8 mouse cellular contexts compared by ENCODE assay signal in the genomic region with DNA sequence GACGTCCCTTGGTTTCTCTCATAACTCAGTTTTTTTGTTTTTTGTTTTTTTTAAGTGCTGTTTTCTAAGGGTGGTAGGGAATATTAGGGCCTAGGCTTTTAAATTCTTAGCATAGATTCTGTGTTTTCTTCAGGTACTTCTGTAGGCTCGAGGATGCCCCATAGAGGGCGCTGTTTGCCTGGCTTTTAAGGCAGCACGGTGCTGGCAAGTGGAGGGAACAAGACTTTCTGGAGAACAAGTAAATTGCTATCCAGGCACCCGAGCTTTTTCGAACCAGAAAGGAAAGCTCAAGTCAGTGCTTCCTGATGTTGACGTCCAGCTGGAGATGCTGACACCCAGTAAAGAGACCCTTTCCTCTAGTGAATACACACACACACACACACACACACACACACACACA. TPM values are rescaled to one million over a fixed set of nuclear protein-coding genes. Genes with fewer than 3 reads are reported as not detected.
A peak's percentile ranks its signal among the peaks of the same experiment; 100 is the strongest.
DNase-seq lines count a peak whose midpoint lies in the region; ATAC-seq lines count a peak whose summit lies in the region.

No protein-coding gene starts in this region.

- H3K4me1 ChIP-seq in midbrain, embryonic 13.5 days (replicated peaks): peaks cover 29% of the 10 kb centered on the region

- no peak overlapping the region for H3K9ac ChIP-seq in midbrain, embryonic 13.5 days (replicated peaks)

- H3K36me3 ChIP-seq in midbrain, embryonic 13.5 days: no peaks in the 10 kb centered on the region

- H3K4me3 ChIP-seq in midbrain, embryonic 13.5 days (replicated peaks): no peak overlapping the region

- no peaks in the 10 kb centered on the region for H3K9me3 ChIP-seq in midbrain, embryonic 13.5 days

- H3K27ac ChIP-seq in midbrain, embryonic 13.5 days: no peak overlapping the region

- no peak overlapping the region for H3K4me2 ChIP-seq in midbrain, embryonic 13.5 days (replicated peaks)

- 0% methylated on average over 7 of the region's 7 CpGs for WGBS in midbrain, embryonic 13.5 days

- H3K27me3 ChIP-seq in midbrain, embryonic 13.5 days: peaks cover 90% of the 10 kb centered on the region

- intact Hi-C loops in left cerebral cortex, postnatal 10 days (cut with DNase I): loop anchor here (5.0 to 10.0 kb wide), 2 partner anchors 105 to 342 kb away; no protein-coding TSS in a partner anchor

- DNase-seq in cerebellum, adult 11-12 months: peak; percentile 43
- peak; percentile 66 for DNase-seq in cerebellum, adult 9-10 months
- DNase-seq in frontal cortex, postnatal 25 days (ENCODE audit: low spot score in 2 of 2): peak; percentile 78 to 79
- DNase-seq in left cerebral cortex, postnatal 10 days (ENCODE audit: extremely low spot score in 1 of 2, low spot score in 2 of 2): peak; percentile 72 to 86
- peak; percentile 71 to 88 for DNase-seq in spleen, postnatal 4 days (ENCODE audit: low spot score in 2 of 2)

- no peak for ATAC-seq in cerebellum, adult (ENCODE audit: insufficient number of reproducible peaks, low FRiP score, low TSS enrichment)
- ATAC-seq in inflammation-experienced regulatory T-cells, adult 6 months: peak; percentile 61
- ATAC-seq in midbrain, embryonic 13.5 days: peak; percentile 57; the same call in 1 of the 2 replicates

RNA-seq across cellular contexts. Expression of a gene that starts 2.7 kb away (rescaled TPM):
- not detected for polyA plus RNA-seq in inflammation-experienced regulatory T-cells, adult 6 months (2017; shearing (Covaris generic))
- not detected for total RNA-seq in left cerebral cortex, postnatal 10 days (2021)
- 0.50 and 0.99 TPM in 2 replicates for polyA plus RNA-seq in midbrain, embryonic 13.5 days (2015; fragmentation: Nextera tagmentation; extraction: Ambion mirVana)

RNA-seq across cellular contexts. Expression of a gene that starts 8.6 kb away (rescaled TPM):
- polyA plus RNA-seq in inflammation-experienced regulatory T-cells, adult 6 months (2017; shearing (Covaris generic)): not detected
- total RNA-seq in left cerebral cortex, postnatal 10 days (2021): not detected
- 1.4 and 1.6 TPM in 2 replicates for polyA plus RNA-seq in midbrain, embryonic 13.5 days (2015; fragmentation: Nextera tagmentation; extraction: Ambion mirVana)

RNA-seq across cellular contexts. Expression of a gene that starts 20.0 kb away (rescaled TPM):
- 100 to 1,000 TPM; 179 to 242 (median 181) TPM for polyA plus RNA-seq in inflammation-experienced regulatory T-cells, adult 6 months (2017; shearing (Covaris generic))
- 10 to 100 TPM; 56.1 to 57.0 TPM for total RNA-seq in left cerebral cortex, postnatal 10 days (2021)
- 206 and 224 TPM in 2 replicates for polyA plus RNA-seq in midbrain, embryonic 13.5 days (2015; fragmentation: Nextera tagmentation; extraction: Ambion mirVana)
